Mouse (Mus musculus) small intestine, adult 2 months (tissue): ENCODE results near the gene Ralgapa2.

ENCODE experiments used
- CTCF ChIP-seq: fragments of 200-500 bp; IDR thresholded peaks from 2 replicates; pipeline ENCODE4 v1.5.1; 2012; ENCODE audit warnings: low read depth, mild to moderate bottlenecking, control low read depth, inconsistent platforms, low read length, moderate library complexity, mixed read lengths; ENCODE audit not compliant: insufficient replicate concordance, insufficient read length; ENCODE audit errors: extremely low read depth
- POLR2A ChIP-seq: fragments of 200-500 bp; IDR thresholded peaks from 2 replicates; pipeline ENCODE4 v1.6.1; 2012; ENCODE audit warnings: low read depth, mild to moderate bottlenecking, control low read depth, inconsistent platforms, low read length, moderate library complexity

GRCm38 (mm10) chr2:146227646-146228045 lies 284.5 kb downstream of the Ralgapa2 start:
- TF ChIP-seq CTCF = no peak
- TF ChIP-seq POLR2A = no peak
